Mouse (Mus musculus) E14TG2a.4 (cell line): ENCODE data around the gene Msh6.

Experiments used
- CTCF ChIP-seq: conservative IDR thresholded peaks from 2 replicates; pipeline ENCODE4 v1.5.1; 2014; ENCODE audit warnings: low read length
- NANOG ChIP-seq: IDR thresholded peaks from 2 replicates; pipeline ENCODE4 v1.6.1; 2014; ENCODE audit warnings: borderline replicate concordance, low read length, mixed read lengths
- POU5F1 ChIP-seq: IDR thresholded peaks from 2 replicates; pipeline ENCODE4 v1.6.1; 2014; ENCODE audit warnings: low read length, borderline replicate concordance

GRCm38 (mm10) chr17:87992154-87992553 lies 17.3 kb downstream of the Msh6 start:
- TF ChIP-seq CTCF (no peak), POU5F1 (no peak), NANOG (no peak)
